Mouse (Mus musculus): ENCODE data around the gene Olfr732. TPM values are rescaled to one million over a fixed set of nuclear protein-coding genes. Genes with fewer than 3 reads are reported as not detected.

Gene Olfr732
- 0.49 TPM for polyA plus RNA-seq (2014; fragmentation: Illumina TruSeq; extraction: RNeasy Lipid Tissue Mini Kit (QIAGEN cat#74804); ENCODE audit: low read depth, low replicate concordance)

DNA sequence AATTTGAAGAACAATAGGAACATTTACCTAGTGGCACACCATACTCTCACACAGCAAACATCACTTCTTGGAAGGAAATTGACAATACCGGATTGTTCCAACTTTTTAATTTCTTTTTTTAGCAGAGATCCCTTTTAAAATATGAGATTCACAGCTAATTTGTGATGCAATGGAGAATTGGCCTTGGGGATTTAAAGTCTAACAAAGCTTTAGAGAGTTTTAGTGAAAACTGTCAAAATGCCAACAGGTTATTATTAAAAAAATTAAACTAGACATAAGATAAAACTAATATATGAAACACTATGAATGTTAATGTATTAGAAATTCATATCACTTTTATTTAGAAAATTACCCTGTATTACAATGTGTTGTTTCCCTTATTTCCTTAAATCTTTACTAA, at the start of gene Olfr732:
Olfr732 (minus strand) TSS at position 101 of the 400 bp plus-strand sequence.

DNA sequence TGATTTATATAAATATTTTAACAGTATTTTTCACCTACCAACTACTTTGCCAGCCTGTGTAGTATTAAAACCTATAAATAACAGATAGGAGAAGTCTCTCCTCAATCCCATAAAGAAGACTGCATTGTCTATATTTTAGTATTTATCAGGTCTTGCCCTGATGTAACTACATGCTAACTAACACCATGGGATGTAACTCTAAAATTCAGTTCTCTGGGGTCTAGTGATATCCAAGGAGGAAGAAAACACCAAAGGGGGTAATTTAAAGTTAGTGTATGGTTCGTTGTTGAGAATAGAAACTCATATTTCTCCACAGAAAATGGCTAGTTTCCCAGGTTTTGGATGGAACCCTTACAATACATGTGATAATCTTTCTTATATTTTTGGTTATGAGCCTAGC, 42.7 kb upstream of the Olfr732 start, which contains the start of gene Olfr734:
Olfr734 (minus strand) TSS at position 101 of the 400 bp plus-strand sequence.

DNA sequence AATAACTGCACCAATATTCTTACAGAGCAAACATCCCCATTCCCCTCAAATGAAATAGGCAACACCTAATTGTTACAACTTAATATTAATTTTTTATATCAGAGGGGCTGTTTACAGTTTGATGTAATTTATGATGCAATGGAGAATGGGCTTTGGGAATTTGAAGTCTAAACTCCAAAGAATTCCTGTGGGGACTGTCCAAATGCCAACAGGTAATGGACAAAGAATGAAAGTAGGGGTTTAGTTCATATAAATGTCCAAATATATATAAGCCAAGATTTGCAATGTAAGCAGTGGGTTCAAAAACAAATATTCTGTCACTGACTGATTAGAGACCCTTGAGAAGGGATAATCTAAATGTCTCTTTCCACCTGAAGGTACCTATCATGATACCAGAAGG, 17.4 kb upstream of the Olfr732 start, which contains the start of gene Olfr733:
Olfr733 (minus strand) TSS at position 101 of the 400 bp plus-strand sequence.

DNA sequence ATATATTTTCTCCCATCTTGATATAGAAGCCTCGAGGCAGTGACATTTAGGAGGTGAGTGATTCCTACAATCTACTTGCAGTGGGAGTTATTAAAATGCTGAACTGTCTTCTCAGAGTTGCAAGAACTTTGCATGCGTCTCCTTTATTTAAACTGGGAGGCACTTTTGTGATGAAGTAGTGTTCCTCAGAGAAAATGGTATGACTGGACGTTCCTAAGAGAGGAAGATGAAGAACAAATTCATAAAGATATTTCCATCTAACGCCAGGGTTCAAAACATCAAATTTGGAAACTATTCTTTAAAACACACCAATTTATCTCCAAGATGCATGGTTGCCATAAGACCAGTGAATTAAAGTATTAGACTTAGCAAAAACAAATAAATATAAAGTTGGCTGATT, 42.2 kb downstream of the Olfr732 start, which contains the start of gene Olfr731:
Olfr731 (minus strand) TSS at position 101 of the 400 bp plus-strand sequence.

Other genes starting within 250 kb of the Olfr732 start
- gene Olfr725, start 243.8 kb downstream of the Olfr732 start, polyA plus RNA-seq (2014; fragmentation: Illumina TruSeq; extraction: RNeasy Lipid Tissue Mini Kit (QIAGEN cat#74804); ENCODE audit: low read depth, low replicate concordance) = not detected
- gene Olfr726, start 193.3 kb downstream of the Olfr732 start, polyA plus RNA-seq (2014; fragmentation: Illumina TruSeq; extraction: RNeasy Lipid Tissue Mini Kit (QIAGEN cat#74804); ENCODE audit: low read depth, low replicate concordance) = not detected
- gene Olfr727, start 161.0 kb downstream of the Olfr732 start, polyA plus RNA-seq (2014; fragmentation: Illumina TruSeq; extraction: RNeasy Lipid Tissue Mini Kit (QIAGEN cat#74804); ENCODE audit: low read depth, low replicate concordance) = not detected
- gene Olfr728, start 141.5 kb downstream of the Olfr732 start, polyA plus RNA-seq (2014; fragmentation: Illumina TruSeq; extraction: RNeasy Lipid Tissue Mini Kit (QIAGEN cat#74804); ENCODE audit: low read depth, low replicate concordance) = not detected
- gene Olfr729, start 131.3 kb downstream of the Olfr732 start, polyA plus RNA-seq (2014; fragmentation: Illumina TruSeq; extraction: RNeasy Lipid Tissue Mini Kit (QIAGEN cat#74804); ENCODE audit: low read depth, low replicate concordance) = not detected
- not detected for gene Olfr730, start 96.0 kb downstream of the Olfr732 start, polyA plus RNA-seq (2014; fragmentation: Illumina TruSeq; extraction: RNeasy Lipid Tissue Mini Kit (QIAGEN cat#74804); ENCODE audit: low read depth, low replicate concordance)
- gene Olfr731, start 42.3 kb downstream of the Olfr732 start, polyA plus RNA-seq (2014; fragmentation: Illumina TruSeq; extraction: RNeasy Lipid Tissue Mini Kit (QIAGEN cat#74804); ENCODE audit: low read depth, low replicate concordance) = 0.41 TPM
- 0.56 TPM for gene Olfr733, start 17.3 kb upstream of the Olfr732 start, polyA plus RNA-seq (2014; fragmentation: Illumina TruSeq; extraction: RNeasy Lipid Tissue Mini Kit (QIAGEN cat#74804); ENCODE audit: low read depth, low replicate concordance)
- 0.56 TPM for gene Olfr734, start 42.6 kb upstream of the Olfr732 start, polyA plus RNA-seq (2014; fragmentation: Illumina TruSeq; extraction: RNeasy Lipid Tissue Mini Kit (QIAGEN cat#74804); ENCODE audit: low read depth, low replicate concordance)
- 0.63 TPM for gene Olfr735, start 64.7 kb upstream of the Olfr732 start, polyA plus RNA-seq (2014; fragmentation: Illumina TruSeq; extraction: RNeasy Lipid Tissue Mini Kit (QIAGEN cat#74804); ENCODE audit: low read depth, low replicate concordance)
- gene Tlr11, start 73.7 kb upstream of the Olfr732 start, polyA plus RNA-seq (2014; fragmentation: Illumina TruSeq; extraction: RNeasy Lipid Tissue Mini Kit (QIAGEN cat#74804); ENCODE audit: low read depth, low replicate concordance) = 0.10 TPM
- gene Olfr736, start 97.0 kb upstream of the Olfr732 start, polyA plus RNA-seq (2014; fragmentation: Illumina TruSeq; extraction: RNeasy Lipid Tissue Mini Kit (QIAGEN cat#74804); ENCODE audit: low read depth, low replicate concordance) = 0.10 TPM
- not detected for gene Olfr738, start 123.4 kb upstream of the Olfr732 start, polyA plus RNA-seq (2014; fragmentation: Illumina TruSeq; extraction: RNeasy Lipid Tissue Mini Kit (QIAGEN cat#74804); ENCODE audit: low read depth, low replicate concordance)
- not detected for gene Olfr739, start 134.4 kb upstream of the Olfr732 start, polyA plus RNA-seq (2014; fragmentation: Illumina TruSeq; extraction: RNeasy Lipid Tissue Mini Kit (QIAGEN cat#74804); ENCODE audit: low read depth, low replicate concordance)
- not detected for gene Olfr740, start 161.3 kb upstream of the Olfr732 start, polyA plus RNA-seq (2014; fragmentation: Illumina TruSeq; extraction: RNeasy Lipid Tissue Mini Kit (QIAGEN cat#74804); ENCODE audit: low read depth, low replicate concordance)
- gene Olfr741, start 188.5 kb upstream of the Olfr732 start, polyA plus RNA-seq (2014; fragmentation: Illumina TruSeq; extraction: RNeasy Lipid Tissue Mini Kit (QIAGEN cat#74804); ENCODE audit: low read depth, low replicate concordance) = not detected
- gene Olfr742, start 219.4 kb upstream of the Olfr732 start, polyA plus RNA-seq (2014; fragmentation: Illumina TruSeq; extraction: RNeasy Lipid Tissue Mini Kit (QIAGEN cat#74804); ENCODE audit: low read depth, low replicate concordance) = 0.08 TPM
- 0.15 TPM for gene Olfr743, start 237.6 kb upstream of the Olfr732 start, polyA plus RNA-seq (2014; fragmentation: Illumina TruSeq; extraction: RNeasy Lipid Tissue Mini Kit (QIAGEN cat#74804); ENCODE audit: low read depth, low replicate concordance)

Data from testis, adult 10 weeks (tissue).